Mouse (Mus musculus) left cerebral cortex, adult 9 months (tissue): ENCODE measurements around the gene Nars2.

Experiments
- DNase-seq, 2 experiments: peaks; one replicate each; pipeline ENCODE4 v3.0.0; 2022; ENCODE audit warnings: low spot score in 2 of 2

Gene Nars2

DNA sequence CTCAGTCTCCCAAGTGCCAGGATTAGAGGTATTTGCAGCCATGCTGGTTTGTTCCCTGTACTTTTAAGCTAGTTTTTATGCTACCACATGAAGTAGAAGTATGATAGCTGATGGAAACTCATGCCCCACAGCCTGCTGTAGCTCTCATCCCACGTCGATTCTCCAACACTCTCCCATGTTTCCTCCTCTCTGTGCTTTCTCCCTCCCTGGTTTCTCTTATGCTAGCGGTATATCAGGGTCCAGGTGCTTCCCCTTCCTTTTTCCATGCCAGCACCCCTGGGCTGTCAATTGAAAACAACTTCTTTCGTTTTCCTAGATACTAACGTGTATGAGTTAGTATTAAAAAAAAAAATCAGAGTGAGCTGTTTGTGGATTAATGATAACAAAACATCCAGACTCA lies 120.8 kb downstream of the Nars2 start:
- no peak for DNase-seq

DNA sequence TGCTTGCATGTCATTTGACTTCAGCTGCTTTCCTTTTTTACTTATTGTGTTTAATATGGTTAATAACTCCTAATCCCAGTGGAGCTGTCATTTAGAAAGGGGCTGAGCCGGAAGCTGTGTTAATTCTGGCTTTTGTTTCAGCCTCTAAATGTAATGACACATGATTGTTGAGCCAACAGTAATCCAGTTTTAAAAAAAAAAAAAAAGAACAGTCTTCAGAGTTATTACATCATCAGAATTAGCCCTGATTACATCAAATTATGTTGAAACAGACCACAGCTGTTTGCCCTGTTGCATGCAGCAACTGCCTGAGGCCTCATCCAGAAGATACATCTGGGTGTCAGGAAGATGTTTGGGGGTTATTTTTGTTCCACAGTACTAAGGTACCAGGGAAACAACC lies 123.7 kb downstream of the Nars2 start:
- no peak for DNase-seq

DNA sequence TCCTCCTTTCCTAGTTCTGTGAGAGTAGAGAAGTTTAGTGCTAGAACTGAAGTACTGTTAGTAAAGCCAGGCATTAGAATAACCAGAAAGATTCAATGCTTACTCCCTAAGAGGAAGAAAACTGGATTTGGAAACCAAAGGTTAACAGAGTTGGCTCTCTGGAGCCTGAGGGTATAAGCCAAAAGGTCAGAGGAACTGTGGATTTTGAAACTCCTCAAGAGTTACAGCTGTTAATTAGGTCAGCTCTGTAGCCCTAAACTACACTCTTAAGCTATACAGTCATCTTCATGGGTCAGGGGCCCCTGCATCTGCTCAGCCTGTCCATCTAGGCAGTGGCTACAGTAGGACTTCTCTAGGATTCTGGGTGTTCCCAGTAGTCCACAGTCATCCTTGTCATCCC lies 125.7 kb downstream of the Nars2 start:
- no peak for DNase-seq

DNA sequence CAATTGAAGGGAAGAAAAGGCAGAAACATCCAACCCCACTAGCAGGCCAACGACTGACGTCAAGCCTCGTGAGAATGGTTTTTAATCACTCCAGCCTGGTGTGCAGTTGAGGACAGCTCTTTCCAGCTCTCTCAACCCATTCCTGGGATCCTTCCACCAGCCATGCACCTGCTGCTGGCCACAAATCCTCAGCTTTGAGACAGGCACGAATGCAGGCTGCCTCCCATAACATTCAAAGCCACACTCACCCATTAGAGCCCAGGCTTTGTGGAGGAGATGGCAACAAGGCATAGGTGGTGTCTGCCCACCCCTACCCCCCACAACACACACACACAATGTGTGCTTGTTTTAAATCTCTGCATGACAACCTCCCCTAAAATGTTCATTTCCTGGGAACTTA lies 127.4 kb downstream of the Nars2 start:
- DNase-seq = no peak

DNA sequence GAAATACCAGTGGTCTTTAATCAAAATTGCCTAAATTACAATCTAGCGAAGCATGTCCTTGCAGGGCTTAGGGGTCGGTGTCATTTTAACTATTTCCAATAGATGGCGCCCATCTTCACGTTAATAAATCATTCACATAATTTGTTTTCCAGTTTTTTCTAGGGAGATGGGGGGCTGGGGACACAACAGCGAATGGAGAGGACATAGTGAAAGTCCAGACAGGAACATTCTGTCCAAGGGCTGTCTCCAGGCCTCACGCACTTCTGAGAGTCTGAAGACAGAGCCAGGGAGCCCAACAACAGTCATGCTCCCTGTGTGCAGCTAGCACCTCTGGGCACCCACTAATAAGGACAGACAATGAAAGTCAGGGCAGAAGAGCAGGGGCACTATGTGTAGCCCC lies 127.8 kb downstream of the Nars2 start:
- DNase-seq = peak in 1 of 2 experiments; percentile 55

DNA sequence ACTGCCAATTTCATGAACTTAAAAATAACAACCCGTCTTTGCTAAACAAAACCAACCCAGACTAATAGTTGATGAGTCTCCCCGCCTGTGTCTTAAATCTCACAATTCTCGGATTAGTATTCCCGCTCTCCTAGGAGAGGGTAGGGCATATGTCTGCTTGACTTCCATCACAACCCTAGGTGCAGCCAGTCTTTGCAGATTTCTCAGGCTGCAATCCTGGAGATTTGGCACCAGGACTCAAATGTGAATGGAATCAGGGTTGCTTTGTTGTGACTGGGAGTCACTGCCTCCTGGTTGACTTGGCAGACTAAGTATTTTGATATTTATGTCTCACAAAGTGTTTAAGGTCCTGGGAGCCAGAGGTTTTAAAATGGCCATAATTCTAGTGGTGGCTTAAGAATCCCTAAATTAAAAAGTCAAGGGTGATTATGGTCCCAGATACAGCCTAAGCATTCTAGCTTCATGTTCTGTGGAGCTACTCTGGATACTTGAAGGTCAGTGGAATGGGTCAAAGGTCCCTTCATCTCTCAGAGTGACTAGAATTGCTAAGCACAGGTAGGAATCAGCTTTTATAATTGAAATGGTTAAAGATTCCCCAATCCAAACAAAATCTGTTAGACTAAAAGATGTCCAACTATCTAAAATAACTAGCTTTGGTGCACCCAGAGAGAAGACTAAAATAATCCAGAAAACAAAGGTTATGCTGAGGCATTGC lies 128.5 kb downstream of the Nars2 start:
- DNase-seq = no peak

DNA sequence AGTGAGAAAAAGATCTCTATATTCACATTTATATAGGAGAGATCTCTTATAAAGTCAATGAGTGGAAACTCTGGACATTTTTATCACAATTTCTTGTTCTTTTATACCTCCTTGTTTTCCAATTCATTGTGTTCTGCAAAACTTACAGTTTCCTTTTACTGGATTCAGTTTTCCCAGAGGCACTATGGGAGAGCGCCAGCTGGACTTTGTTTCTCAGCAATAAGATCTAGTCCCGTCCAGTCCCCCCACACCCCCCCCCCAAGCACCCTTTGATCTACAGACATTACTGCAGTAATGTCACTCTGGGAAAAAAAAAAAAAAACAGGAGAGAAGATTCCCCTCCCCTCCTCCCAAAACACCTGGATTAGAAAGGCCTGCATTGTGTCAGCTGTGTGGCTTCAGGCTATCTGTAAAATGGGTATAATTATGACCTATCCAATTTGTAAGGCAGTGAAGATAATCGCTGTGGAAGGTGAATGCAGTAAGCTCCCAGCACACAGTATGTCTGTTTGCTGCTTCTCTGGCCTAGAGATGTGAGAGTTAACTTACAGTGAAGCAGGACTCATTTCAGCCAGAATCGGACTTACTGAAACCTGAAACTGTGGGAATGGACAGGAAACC lies 129.4 kb downstream of the Nars2 start:
- DNase-seq = no peak

DNA sequence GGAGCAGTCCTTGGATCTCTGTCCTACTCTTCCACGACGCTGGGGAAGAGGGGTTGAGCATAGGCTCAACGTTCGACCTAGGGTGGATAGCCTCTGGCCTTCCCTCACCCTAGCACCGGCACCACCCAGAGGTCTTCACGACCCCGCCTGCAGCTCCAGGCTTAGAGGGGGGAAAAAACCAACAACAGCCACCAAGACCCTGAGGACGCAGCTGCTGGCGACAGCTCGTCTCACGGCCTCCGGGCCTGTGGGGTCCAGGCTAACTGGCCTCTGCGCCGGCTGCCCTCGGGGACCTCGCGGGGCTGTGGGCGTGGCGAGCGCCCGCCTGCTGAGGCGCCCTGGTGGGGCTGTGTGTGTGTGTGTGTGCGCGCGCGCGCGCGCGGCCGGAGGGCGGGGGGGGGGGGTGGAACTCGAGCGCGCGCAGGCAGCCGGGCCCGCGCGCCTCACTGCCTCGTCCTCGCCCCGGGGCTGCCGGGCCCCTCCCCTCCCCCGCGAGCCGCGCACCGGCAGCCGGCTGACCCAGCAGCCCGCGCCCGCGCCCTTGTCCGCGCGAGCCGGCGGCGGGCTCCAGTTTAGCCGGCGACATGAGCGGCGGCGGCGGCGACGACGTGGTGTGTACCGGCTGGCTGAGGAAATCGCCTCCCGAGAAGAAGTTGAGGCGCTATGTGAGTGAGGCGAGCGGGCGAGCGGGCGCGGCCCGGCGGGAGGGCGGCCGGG lies 130.1 kb downstream of the Nars2 start, which contains the start of gene Gab2:
TSS of gene Gab2 (plus strand) at position 345 of the 717 bp plus-strand sequence.
- DNase-seq = peak in 1 of 2 experiments; percentile 39

DNA sequence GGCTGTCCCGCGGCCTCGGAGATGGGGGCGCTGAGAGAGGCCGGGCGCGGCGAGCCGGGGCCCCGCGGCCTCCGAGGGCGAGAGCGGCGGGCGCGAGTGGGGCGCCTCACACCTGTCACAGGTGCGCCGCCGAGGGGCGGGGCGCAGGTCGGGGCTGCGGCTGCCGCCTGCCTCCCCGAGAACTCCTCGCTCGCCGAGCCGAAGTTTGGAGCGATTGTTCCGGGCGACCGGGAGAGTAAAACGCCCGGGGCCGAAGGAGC lies 130.6 kb downstream of the Nars2 start:
- no peak for DNase-seq

DNA sequence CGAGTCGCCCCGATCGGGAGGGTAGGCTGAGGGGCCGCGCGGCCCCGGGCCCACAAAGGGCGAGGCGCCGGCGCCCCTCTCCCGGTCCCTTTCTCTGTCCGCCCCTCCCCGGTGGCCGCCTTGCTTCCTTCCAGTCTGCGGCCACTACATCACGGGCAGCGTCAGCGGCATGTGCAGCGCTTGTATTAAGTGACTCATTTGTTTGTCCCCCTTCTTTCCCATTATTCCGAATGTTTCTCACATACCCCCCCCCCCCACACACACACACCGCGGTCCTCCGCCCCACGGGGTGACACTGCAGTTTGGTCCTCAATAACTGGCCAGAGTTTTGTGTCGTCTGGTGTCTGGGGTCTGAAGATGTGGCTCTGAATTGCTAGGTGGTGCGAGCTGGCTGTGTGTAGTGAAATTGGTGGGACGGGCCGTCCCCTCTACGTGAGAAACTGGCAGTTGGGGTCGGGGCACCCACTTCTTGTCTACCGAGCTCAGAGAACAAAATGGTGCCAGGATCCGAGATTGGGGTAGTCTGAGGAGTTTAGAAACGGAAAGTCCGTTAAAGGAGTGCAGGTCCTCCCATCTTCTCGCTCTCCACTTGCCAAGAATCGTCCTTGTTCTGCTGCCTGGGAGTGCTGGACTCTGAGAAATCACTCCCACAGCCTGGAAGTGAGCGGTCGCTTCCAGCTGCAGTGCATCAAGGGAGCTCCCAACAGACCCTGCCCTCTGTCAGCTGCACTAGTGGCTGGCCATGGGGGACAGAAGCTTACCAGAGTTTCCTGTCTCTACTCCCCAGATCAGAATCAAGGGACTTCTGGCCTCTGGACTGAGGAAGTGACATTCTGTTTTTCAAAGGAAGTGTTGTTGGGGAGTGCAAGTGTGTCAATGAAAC lies 131.2 kb downstream of the Nars2 start:
- no peak for DNase-seq

DNA sequence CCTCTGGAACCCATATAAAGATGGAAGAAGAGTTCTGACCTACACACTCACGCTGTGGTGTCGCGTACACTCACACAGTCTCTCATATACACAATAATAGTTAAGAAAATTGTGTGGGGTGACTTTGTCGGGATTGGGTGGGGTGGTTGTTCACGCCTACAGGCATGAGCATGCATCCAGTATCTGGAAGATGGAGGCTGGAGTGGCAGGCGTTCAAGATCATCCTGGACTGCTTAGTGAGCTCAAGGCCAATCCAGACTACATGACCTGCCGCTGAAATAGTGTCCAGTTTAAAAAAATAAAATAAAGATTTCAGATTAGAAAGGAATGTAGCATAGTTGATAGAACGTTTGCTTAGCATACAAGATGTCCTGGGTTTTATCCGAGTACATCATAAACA lies 132.3 kb downstream of the Nars2 start:
- no peak for DNase-seq

DNA sequence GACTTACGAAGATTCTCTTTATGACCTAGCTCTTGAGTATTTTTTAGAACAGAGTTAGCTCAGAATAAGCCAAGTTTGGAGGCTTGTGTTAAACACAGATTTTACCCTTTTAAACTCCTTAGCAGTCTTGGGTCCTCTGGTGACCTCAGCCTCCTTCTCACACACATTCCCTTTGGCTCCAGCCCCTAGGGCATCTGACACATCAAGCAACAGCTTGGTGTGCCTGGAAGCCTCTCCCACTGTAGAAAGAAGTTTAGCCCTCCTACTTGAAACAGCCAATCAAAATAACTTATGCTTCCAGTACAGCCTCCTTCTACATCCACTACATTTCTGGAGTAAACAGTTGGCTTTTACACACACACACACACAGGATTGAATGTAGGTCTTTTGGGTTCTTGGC lies 132.9 kb downstream of the Nars2 start:
- DNase-seq = no peak

DNA sequence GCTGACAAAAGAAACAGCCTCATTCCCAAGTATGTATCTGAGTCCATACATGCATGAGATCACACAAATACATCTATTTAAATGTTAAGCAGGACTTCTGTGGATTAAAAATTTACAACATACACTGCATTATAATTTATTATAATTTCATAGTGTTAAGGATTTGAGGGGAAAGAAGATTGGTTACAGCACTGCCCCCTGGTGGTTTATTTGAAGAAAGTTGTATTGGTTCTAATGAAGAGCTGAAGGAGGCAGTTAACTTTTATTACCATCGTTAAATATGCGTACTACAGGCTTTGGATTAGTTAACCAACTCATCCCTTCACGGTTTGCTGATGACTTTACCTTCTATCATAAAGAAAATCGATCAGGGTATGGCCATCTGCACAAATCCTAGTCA lies 134.0 kb downstream of the Nars2 start:
- DNase-seq = no peak

DNA sequence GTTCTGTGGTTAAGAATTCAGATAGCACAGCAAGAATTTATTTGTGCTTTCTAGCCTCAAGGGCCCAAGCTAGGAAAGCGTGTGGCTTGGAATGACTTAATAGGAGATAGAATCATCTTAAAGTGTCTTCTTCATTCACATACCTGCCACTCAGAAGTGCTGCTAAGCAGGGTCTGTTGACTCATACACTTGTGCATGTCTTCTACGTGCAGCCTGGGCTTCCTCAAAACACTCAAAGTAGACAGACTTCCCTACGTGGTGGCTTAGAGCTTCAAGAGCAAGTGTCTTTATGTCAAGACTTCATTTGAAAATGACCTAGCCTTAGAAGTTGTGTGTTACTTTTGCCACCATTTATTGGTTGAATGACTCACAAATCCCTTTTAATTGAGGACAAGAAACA lies 142.9 kb downstream of the Nars2 start:
- no peak for DNase-seq

DNA sequence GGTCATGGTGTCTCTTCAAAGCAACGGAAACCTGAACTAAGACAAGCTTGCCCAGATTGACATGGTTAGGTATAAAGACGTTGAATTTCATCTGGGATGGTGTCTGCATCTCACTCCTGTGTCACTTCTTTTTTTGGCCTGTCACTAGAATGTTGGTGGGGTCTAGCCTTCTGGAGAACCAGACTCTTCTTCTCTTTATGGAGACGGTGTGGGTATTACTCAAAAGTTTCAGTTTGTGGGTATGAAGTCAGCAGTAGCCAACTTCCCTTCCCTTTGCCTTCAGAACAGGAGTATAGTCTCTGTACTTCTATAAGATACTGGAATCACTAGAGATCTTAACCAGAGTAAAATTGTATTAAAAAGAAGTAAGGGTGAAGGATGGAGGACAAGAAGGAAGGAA lies 156.8 kb downstream of the Nars2 start:
- no peak for DNase-seq
